Mouse (Mus musculus): Measurements from ENCODE around the gene E430018J23Rik. TPM values are rescaled to one million over a fixed set of nuclear protein-coding genes. Genes with fewer than 3 reads are reported as not detected.
A peak's percentile ranks its signal among the peaks of the same experiment; 100 is the strongest.
"Not testable (repeated sequence)": the region's sequence is repeated elsewhere in the genome, so short reads cannot be mapped to it uniquely, and the experiment has no call there.

The E430018J23Rik gene
- polyA plus RNA-seq, 1 experiment, result 5.5 TPM

GRCm38 (mm10) chr7:127371213-127371612 is 22.2 kb downstream of the E430018J23Rik start:
- Histone ChIP-seq H3K4me1 (peaks cover 32% of the 10 kb centered on the region), H3K4me3 (replicated peaks) (no peak overlapping the region), H3K36me3 (replicated peaks; ENCODE audit: low read length) (peaks cover 8% of the 10 kb centered on the region), H3K27me3 (replicated peaks) (peaks cover 2% of the 10 kb centered on the region), H3K9me3 (0 out of 2 replicates have a peak, but pooled peaks cover 5% of the 10 kb centered on the region)
- TF ChIP-seq GATA1 (IDR thresholded peaks at IDR 0.05; ENCODE audit: borderline replicate concordance, low read length) (no peak), FLI1 (IDR thresholded peaks at IDR 0.05; ENCODE audit: low read length) (no peak)

- no peak for TF ChIP-seq GATA1 (IDR thresholded peaks at IDR 0.05; ENCODE audit: borderline replicate concordance, low read length)
- no peak for TF ChIP-seq FLI1 (IDR thresholded peaks at IDR 0.05; ENCODE audit: low read length)
- H3K4me1 ChIP-seq, result peaks cover 24% of the 10 kb centered on the region
- peaks cover 12% of the 10 kb centered on the region for H3K27me3 ChIP-seq (replicated peaks)
- no peaks in the 10 kb centered on the region for H3K36me3 ChIP-seq (replicated peaks; ENCODE audit: low read length)
- no peak overlapping the region for H3K4me3 ChIP-seq (replicated peaks)
- H3K9me3 ChIP-seq, result 0 out of 2 replicates have a peak, but pooled peaks cover 5% of the 10 kb centered on the region
These were observed 27.2 kb downstream of the E430018J23Rik start for GRCm38 (mm10) chr7:127366249-127366648.

GRCm38 (mm10) chr7:127364166-127364565 is 29.3 kb downstream of the E430018J23Rik start:
- H3K9me3 ChIP-seq, result 0 out of 2 replicates have a peak, but pooled peaks cover 5% of the 10 kb centered on the region
- TF ChIP-seq FLI1 (IDR thresholded peaks at IDR 0.05; ENCODE audit: low read length), result no peak
- TF ChIP-seq GATA1 (IDR thresholded peaks at IDR 0.05; ENCODE audit: borderline replicate concordance, low read length), result no peak
- H3K36me3 ChIP-seq (replicated peaks; ENCODE audit: low read length), result no peaks in the 10 kb centered on the region
- H3K4me1 ChIP-seq, result peaks cover 18% of the 10 kb centered on the region
- H3K27me3 ChIP-seq (replicated peaks), result peaks cover 23% of the 10 kb centered on the region
- H3K4me3 ChIP-seq (replicated peaks), result no peak overlapping the region

GRCm38 (mm10) chr7:127363475-127363921 is 29.9 kb downstream of the E430018J23Rik start:
- Histone ChIP-seq H3K4me3 (replicated peaks) (peak overlapping the region; percentile 80), H3K27me3 (replicated peaks) (peaks cover 21% of the 10 kb centered on the region), H3K36me3 (replicated peaks; ENCODE audit: low read length) (no peaks in the 10 kb centered on the region), H3K9me3 (0 out of 2 replicates have a peak, but pooled peaks cover 5% of the 10 kb centered on the region), H3K4me1 (peaks cover 18% of the 10 kb centered on the region)
- TF ChIP-seq GATA1 (IDR thresholded peaks at IDR 0.05; ENCODE audit: borderline replicate concordance, low read length) (no peak), FLI1 (IDR thresholded peaks at IDR 0.05; ENCODE audit: low read length) (no peak)

GRCm38 (mm10) chr7:127362418-127362817 is 31.0 kb downstream of the E430018J23Rik start:
- Histone ChIP-seq H3K27me3 (replicated peaks) (peaks cover 25% of the 10 kb centered on the region), H3K4me1 (peaks cover 18% of the 10 kb centered on the region), H3K4me3 (replicated peaks) (peak overlapping the region; percentile 79)
- H3K36me3 ChIP-seq (replicated peaks; ENCODE audit: low read length); H3K9me3 ChIP-seq: not testable (repeated sequence)

GRCm38 (mm10) chr7:127361449-127361848 is 32.0 kb downstream of the E430018J23Rik start:
- H3K36me3 ChIP-seq (replicated peaks; ENCODE audit: low read length), result no peaks in the 10 kb centered on the region
- no peaks in the 10 kb centered on the region for H3K9me3 ChIP-seq
- H3K27me3 ChIP-seq (replicated peaks), result peaks cover 28% of the 10 kb centered on the region
- H3K4me3 ChIP-seq (replicated peaks), result peak overlapping the region; percentile 4
- peaks cover 14% of the 10 kb centered on the region for H3K4me1 ChIP-seq
- TF ChIP-seq FLI1 (IDR thresholded peaks at IDR 0.05; ENCODE audit: low read length) (no peak), GATA1 (IDR thresholded peaks at IDR 0.05; ENCODE audit: borderline replicate concordance, low read length) (no peak)

- Histone ChIP-seq H3K9me3 (no peaks in the 10 kb centered on the region), H3K27me3 (replicated peaks) (peaks cover 29% of the 10 kb centered on the region), H3K36me3 (replicated peaks; ENCODE audit: low read length) (no peaks in the 10 kb centered on the region), H3K4me1 (peaks cover 11% of the 10 kb centered on the region), H3K4me3 (replicated peaks) (no peak overlapping the region)
- TF ChIP-seq FLI1 (IDR thresholded peaks at IDR 0.05; ENCODE audit: low read length) (no peak), GATA1 (IDR thresholded peaks at IDR 0.05; ENCODE audit: borderline replicate concordance, low read length) (no peak)
These were observed 33.2 kb downstream of the E430018J23Rik start for GRCm38 (mm10) chr7:127360265-127360664.

GRCm38 (mm10) chr7:127358472-127358871 is 35.0 kb downstream of the E430018J23Rik start:
- Histone ChIP-seq H3K36me3 (replicated peaks; ENCODE audit: low read length) (no peaks in the 10 kb centered on the region), H3K9me3 (peaks cover 4% of the 10 kb centered on the region), H3K27me3 (replicated peaks) (peaks cover 32% of the 10 kb centered on the region), H3K4me1 (peaks cover 8% of the 10 kb centered on the region), H3K4me3 (replicated peaks) (no peak overlapping the region)
- no peak for TF ChIP-seq GATA1 (IDR thresholded peaks at IDR 0.05; ENCODE audit: borderline replicate concordance, low read length)
- no peak for TF ChIP-seq FLI1 (IDR thresholded peaks at IDR 0.05; ENCODE audit: low read length)

GRCm38 (mm10) chr7:127357871-127358270 is 35.6 kb downstream of the E430018J23Rik start:
- H3K36me3 ChIP-seq (replicated peaks; ENCODE audit: low read length), result no peaks in the 10 kb centered on the region
- peaks cover 30% of the 10 kb centered on the region for H3K27me3 ChIP-seq (replicated peaks)
- H3K4me3 ChIP-seq (replicated peaks), result no peak overlapping the region
- H3K4me1 ChIP-seq, result peaks cover 5% of the 10 kb centered on the region
- TF ChIP-seq GATA1 (IDR thresholded peaks at IDR 0.05; ENCODE audit: borderline replicate concordance, low read length) (no peak), FLI1 (IDR thresholded peaks at IDR 0.05; ENCODE audit: low read length) (no peak)
- peaks cover 6% of the 10 kb centered on the region for H3K9me3 ChIP-seq

- H3K4me3 ChIP-seq (replicated peaks), result no peak overlapping the region
- peaks cover 24% of the 10 kb centered on the region for H3K27me3 ChIP-seq (replicated peaks)
- peaks cover 17% of the 10 kb centered on the region for H3K4me1 ChIP-seq
- no peak for TF ChIP-seq FLI1 (IDR thresholded peaks at IDR 0.05; ENCODE audit: low read length)
- no peak for TF ChIP-seq GATA1 (IDR thresholded peaks at IDR 0.05; ENCODE audit: borderline replicate concordance, low read length)
- H3K9me3 ChIP-seq, result peaks cover 6% of the 10 kb centered on the region
- H3K36me3 ChIP-seq (replicated peaks; ENCODE audit: low read length), result no peaks in the 10 kb centered on the region
These were observed 37.6 kb downstream of the E430018J23Rik start for GRCm38 (mm10) chr7:127355796-127356195.

Data from megakaryocyte, embryonic 14.5 days (primary cell).